Mouse (Mus musculus): Measurements from ENCODE around the gene Cdk19.

- no peak for TF ChIP-seq GATA1 (IDR thresholded peaks at IDR 0.05; ENCODE audit: low read length)
- TF ChIP-seq TAL1 (IDR thresholded peaks at IDR 0.05; ENCODE audit: low read length) = no peak
Measured at GRCm38 (mm10) chr10:40437117-40437516, 97.8 kb downstream of the Cdk19 start.

Measured in erythroblast, embryonic 14.5 days (primary cell).